Comparison of ENCODE assay signal across 34 mouse cellular contexts in the genomic region with DNA sequence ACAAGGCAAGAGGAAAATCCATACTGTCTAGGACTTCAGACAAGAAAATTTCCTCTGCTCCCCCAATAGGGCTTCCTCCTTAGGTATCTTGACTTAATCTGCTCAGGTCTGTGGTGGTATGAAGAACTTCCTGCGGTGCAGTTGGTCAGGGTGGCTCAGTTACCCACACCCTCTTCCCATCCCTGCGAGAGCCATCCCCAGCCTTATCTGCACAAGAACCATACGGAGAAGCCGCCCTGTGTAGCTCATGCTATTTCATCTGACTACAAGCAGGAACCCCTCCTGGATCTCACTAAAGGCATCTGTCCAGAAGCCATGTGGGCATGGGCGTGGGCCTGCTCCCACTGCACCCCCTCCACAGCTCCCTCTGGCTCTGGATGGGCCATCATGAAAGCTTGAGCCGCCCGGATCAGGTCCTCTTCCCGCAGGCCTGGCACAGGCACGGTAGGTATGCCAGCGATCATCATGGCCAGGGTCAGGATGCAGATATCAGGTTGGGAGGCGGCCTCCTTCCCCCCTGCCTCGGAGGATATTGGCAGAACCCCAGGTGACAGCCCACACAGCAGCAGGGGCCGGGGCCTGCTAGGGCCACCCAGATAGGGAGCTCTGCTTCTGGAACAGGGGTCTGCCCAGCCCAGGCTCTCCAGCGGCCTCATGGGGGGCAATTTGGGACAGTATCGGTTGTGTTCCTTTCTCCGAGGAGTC. TPM values are rescaled to one million over a fixed set of nuclear protein-coding genes. Genes with fewer than 3 reads are reported as not detected.
DNase-seq lines count a peak whose midpoint lies in the region; ATAC-seq and TF ChIP-seq lines count a peak whose summit lies in the region.
"Had no signal": no experiment of that assay in that cellular context is flagged by ENCODE, and none has a peak within 500 bp of the region (broad histone marks: within the 10 kb centered on the region; RNA-seq: fewer than 3 reads in every experiment).

No protein-coding gene starts in this region.

- H3K36me3 ChIP-seq in testis, adult 2 months (ENCODE audit: control insufficient read depth, insufficient read depth, low read length) = no peaks in the 10 kb centered on the region
- peaks cover 16% of the 10 kb centered on the region for H3K36me3 ChIP-seq in liver, embryonic 11.5 days (ENCODE audit: control insufficient read depth, insufficient read depth, low read length)
- peaks cover 21% of the 10 kb centered on the region; the same call in 1 of the 2 replicates for H3K36me3 ChIP-seq in forebrain, embryonic 16.5 days (ENCODE audit: control insufficient read depth, insufficient read depth)

- no peak for TF ChIP-seq CTCF in testis, adult 2 months (IDR thresholded peaks at IDR 0.05; ENCODE audit: control insufficient read depth, insufficient read depth, insufficient replicate concordance, low read depth, low read length)

- no peak overlapping the region for H3K27ac ChIP-seq in testis, adult 2 months (ENCODE audit: control insufficient read depth, insufficient read depth, low read depth, low read length)
- H3K27ac ChIP-seq in liver, embryonic 11.5 days (ENCODE audit: low read depth, low read length) = no peak overlapping the region
- no peak overlapping the region for H3K27ac ChIP-seq in forebrain, embryonic 16.5 days (ENCODE audit: low read length)
- H3K27ac ChIP-seq: gastrocnemius, adult 2 months; hindbrain, embryonic 10.5 days; hindbrain, postnatal 0 days; intestine, embryonic 15.5 days; left cerebral cortex, adult 2 months; limb, embryonic 15.5 days; neural tube, embryonic 13.5 days; stomach, postnatal 0 days had no signal

- H3K4me2 ChIP-seq in liver, embryonic 11.5 days = no peak overlapping the region
- no peak overlapping the region for H3K4me2 ChIP-seq in forebrain, embryonic 16.5 days (ENCODE audit: low read length)
- H3K4me2 ChIP-seq: intestine, embryonic 15.5 days; limb, embryonic 15.5 days; midbrain, embryonic 11.5 days; neural tube, embryonic 13.5 days had no signal

- H3K9me3 ChIP-seq in liver, embryonic 11.5 days (ENCODE audit: control insufficient read depth, low read length) = no peaks in the 10 kb centered on the region
- no peaks in the 10 kb centered on the region for H3K9me3 ChIP-seq in forebrain, embryonic 16.5 days (ENCODE audit: control insufficient read depth, low read length)
- H3K9me3 ChIP-seq: hindbrain, embryonic 10.5 days; intestine, embryonic 15.5 days; limb, embryonic 15.5 days; neural tube, embryonic 13.5 days had no signal

- no peaks in the 10 kb centered on the region for H3K27me3 ChIP-seq in testis, adult 2 months (ENCODE audit: control insufficient read depth, insufficient read depth, low read length)
- no peaks in the 10 kb centered on the region for H3K27me3 ChIP-seq in liver, embryonic 11.5 days (replicated peaks; ENCODE audit: control insufficient read depth, insufficient read depth, low read length)
- H3K27me3 ChIP-seq in forebrain, embryonic 16.5 days (replicated peaks; ENCODE audit: control insufficient read depth, insufficient read depth, low read length) = no peaks in the 10 kb centered on the region
- H3K27me3 ChIP-seq: CH12.LX; intestine, embryonic 15.5 days; limb, embryonic 15.5 days; neural tube, embryonic 13.5 days had no signal

- 80% methylated on average over 16 of the region's 16 CpGs for WGBS in liver, embryonic 11.5 days
- WGBS in forebrain, embryonic 16.5 days = 89% methylated on average over 16 of the region's 16 CpGs

- 0 out of 2 replicates have a peak, but pooled peaks have one; percentile 9 for ATAC-seq in liver, embryonic 11.5 days (replicated peaks; ENCODE audit: low FRiP score)
- no peak for ATAC-seq in forebrain, embryonic 16.5 days
- ATAC-seq: activated CD4-positive, CD25-positive, alpha-beta regulatory T cell, adult 4 months; forebrain, embryonic 14.5 days; hindbrain, postnatal 0 days; intestine, embryonic 15.5 days had no signal

- peaks cover under 1% of the 10 kb centered on the region for H3K4me1 ChIP-seq in testis, adult 2 months (ENCODE audit: control insufficient read depth, insufficient read depth, low read length)
- H3K4me1 ChIP-seq in liver, embryonic 11.5 days (replicated peaks; ENCODE audit: control insufficient read depth, insufficient read depth, low read length) = peaks cover 5% of the 10 kb centered on the region; the same call in 1 of the 2 replicates
- peaks cover 11% of the 10 kb centered on the region for H3K4me1 ChIP-seq in forebrain, embryonic 16.5 days (replicated peaks; ENCODE audit: control insufficient read depth, insufficient read depth, low read length)

- TF ChIP-seq POLR2A in testis, adult 2 months (IDR thresholded peaks at IDR 0.05; ENCODE audit: control insufficient read depth, low read depth, low read length) = no peak

- H3K4me3 ChIP-seq in testis, adult 2 months (ENCODE audit: control insufficient read depth, low read depth, low read length) = peak overlapping the region; percentile 23
- no peak overlapping the region for H3K4me3 ChIP-seq in liver, embryonic 11.5 days (ENCODE audit: low read depth, low read length)
- H3K4me3 ChIP-seq in forebrain, embryonic 16.5 days (replicated peaks; ENCODE audit: low read length) = no peak overlapping the region
- H3K4me3 ChIP-seq: gastrocnemius, adult 2 months; hindbrain, embryonic 10.5 days; intestine, embryonic 15.5 days; left cerebral cortex, adult 2 months; limb, embryonic 15.5 days; neural tube, embryonic 13.5 days had no signal

- peak; percentile 92 for DNase-seq in heart, adult 11 months
- no peak for DNase-seq in heart, adult 9 months (ENCODE audit: low spot score in 2 of 2)
- DNase-seq in testis, postnatal 10 days (ENCODE audit: low spot score) = no peak
- DNase-seq in liver, embryonic 11.5 days (ENCODE audit: low spot score) = no peak
- DNase-seq in left cerebral cortex, adult 8-10 months (ENCODE audit: low spot score in 2 of 2) = no peak
- no peak for DNase-seq in lung, postnatal 4 days
- DNase-seq: adrenal gland, adult 2 months; adrenal gland, postnatal 36 days; cerebellum, adult 2 months; cerebellum, postnatal 14 days; gastrocnemius, adult 2 months; heart, postnatal 14 days; kidney, adult 8-10 months; kidney, postnatal 14 days; lung, adult 2 months; lung, postnatal 10 days; right cerebral cortex, postnatal 4 days had no signal

- no peak overlapping the region for H3K9ac ChIP-seq in liver, embryonic 11.5 days (ENCODE audit: low read depth, low read length)
- no peak overlapping the region for H3K9ac ChIP-seq in forebrain, embryonic 16.5 days (replicated peaks; ENCODE audit: low read depth, low read length)
- H3K9ac ChIP-seq: intestine, embryonic 15.5 days; limb, embryonic 15.5 days; neural tube, embryonic 13.5 days had no signal

RNA-seq across cellular contexts. Expression of a gene that starts 1.0 kb away (rescaled TPM):
- 154 and 173 TPM in 2 replicates for polyA plus RNA-seq in testis, adult 2 months (2012; rRNA removed)
- polyA plus RNA-seq in liver, embryonic 11.5 days (2014; fragmentation: Nextera tagmentation; extraction: Ambion mirVana) = not detected in 2 replicates
- 1 to 10 TPM in 2 of 4 experiments, not detected in 2; 1.0 to 1.4 TPM for total RNA-seq in left cerebral cortex, adult 8-10 months (2022)
- polyA plus RNA-seq in forebrain, embryonic 16.5 days (2015; fragmentation: Nextera tagmentation; extraction: Ambion mirVana) = 0.47 TPM in 1 of 2 replicates, not detected in the other
- total RNA-seq: adrenal gland, adult 2 months; adrenal gland, postnatal 36 days; CH12.LX; hindbrain, postnatal 0 days; megakaryocyte progenitor cell, adult 5-6 weeks had no signal
- polyA plus RNA-seq: activated CD4-positive, CD25-positive, alpha-beta regulatory T cell, adult 4 months; adrenal gland, adult 2 months; C2C12; embryonic facial prominence, embryonic 14.5 days; forebrain, embryonic 14.5 days; heart, embryonic 14.5 days; hindbrain, embryonic 10.5 days; hindbrain, postnatal 0 days; intestine, embryonic 15.5 days; limb, embryonic 15.5 days; midbrain, embryonic 11.5 days; neural tube, embryonic 13.5 days; stomach, postnatal 0 days had no signal

RNA-seq across cellular contexts. Expression of a gene that starts 4.8 kb away (rescaled TPM):
- 25.3 and 26.0 TPM in 2 replicates for polyA plus RNA-seq in testis, adult 2 months (2012; rRNA removed)
- 13.7 and 15.6 TPM in 2 replicates for polyA plus RNA-seq in liver, embryonic 11.5 days (2014; fragmentation: Nextera tagmentation; extraction: Ambion mirVana)
- total RNA-seq in left cerebral cortex, adult 8-10 months (2022) = 10 to 100 TPM; 20.3 to 25.7 (median 23.9) TPM
- 24.2 and 26.8 TPM in 2 replicates for polyA plus RNA-seq in forebrain, embryonic 16.5 days (2015; fragmentation: Nextera tagmentation; extraction: Ambion mirVana)

RNA-seq across cellular contexts. Expression of a gene that starts 5.4 kb away (rescaled TPM):
- 22.7 and 25.9 TPM in 2 replicates for polyA plus RNA-seq in testis, adult 2 months (2012; rRNA removed)
- polyA plus RNA-seq in liver, embryonic 11.5 days (2014; fragmentation: Nextera tagmentation; extraction: Ambion mirVana) = 97.2 and 103 TPM in 2 replicates
- total RNA-seq in left cerebral cortex, adult 8-10 months (2022) = 100 to 1,000 TPM; 112 to 182 (median 135) TPM
- 98.9 and 102 TPM in 2 replicates for polyA plus RNA-seq in forebrain, embryonic 16.5 days (2015; fragmentation: Nextera tagmentation; extraction: Ambion mirVana)

RNA-seq across cellular contexts. Expression of a gene that starts 6.0 kb away (rescaled TPM):
- polyA plus RNA-seq in testis, adult 2 months (2012; rRNA removed) = 1.2 and 1.3 TPM in 2 replicates
- 3.9 and 4.9 TPM in 2 replicates for polyA plus RNA-seq in liver, embryonic 11.5 days (2014; fragmentation: Nextera tagmentation; extraction: Ambion mirVana)
- total RNA-seq in left cerebral cortex, adult 8-10 months (2022) = 1 to 10 TPM; 4.5 to 7.1 (median 5.5) TPM
- 5.9 and 7.0 TPM in 2 replicates for polyA plus RNA-seq in forebrain, embryonic 16.5 days (2015; fragmentation: Nextera tagmentation; extraction: Ambion mirVana)

RNA-seq across cellular contexts. Expression of a gene that starts 22.4 kb away (rescaled TPM):
- polyA plus RNA-seq in testis, adult 2 months (2012; rRNA removed) = 18.0 and 19.5 TPM in 2 replicates
- 7.3 and 8.7 TPM in 2 replicates for polyA plus RNA-seq in liver, embryonic 11.5 days (2014; fragmentation: Nextera tagmentation; extraction: Ambion mirVana)
- 1 to 10 TPM; 7.1 to 10.0 (median 8.7) TPM for total RNA-seq in left cerebral cortex, adult 8-10 months (2022)
- polyA plus RNA-seq in forebrain, embryonic 16.5 days (2015; fragmentation: Nextera tagmentation; extraction: Ambion mirVana) = 14.8 and 15.4 TPM in 2 replicates

Comparison
In these comparisons a context has a peak if more than half of its experiments do, and no peak if none do; other contexts are left out.
1. RNA of a gene that starts 1.0 kb away (polyA plus RNA-seq): 154 to 173 TPM in testis, adult 2 months; 0.47 TPM in forebrain, embryonic 16.5 days and not detected in liver, embryonic 11.5 days; every median in the first group is over 100 times any median in the second.